10 mouse cellular contexts compared by ENCODE assay signal in genomic region chr3:115856484-115857022, GRCm38 (mm10). TPM values are rescaled to one million over a fixed set of nuclear protein-coding genes. Genes with fewer than 3 reads are reported as not detected.
DNase-seq lines count a peak whose midpoint lies in the region; ATAC-seq and TF ChIP-seq lines count a peak whose summit lies in the region.
"Had no signal": no experiment of that assay in that cellular context is flagged by ENCODE, and none has a peak within 500 bp of the region (broad histone marks: within the 10 kb centered on the region; RNA-seq: fewer than 3 reads in every experiment).

No protein-coding gene starts in this region.

- no peak for TF ChIP-seq CTCF in thymus, adult 2 months (IDR thresholded peaks at IDR 0.05; ENCODE audit: borderline replicate concordance, control insufficient read depth, extremely low read depth, insufficient read depth, low read length, poor library complexity)

- no peaks in the 10 kb centered on the region for H3K27me3 ChIP-seq in heart, embryonic 14.5 days (ENCODE audit: control insufficient read depth, insufficient read depth, low read length)
- no peaks in the 10 kb centered on the region for H3K27me3 ChIP-seq in hindbrain, embryonic 14.5 days (ENCODE audit: control insufficient read depth, insufficient read depth, low read length)
- H3K27me3 ChIP-seq in limb, embryonic 10.5 days (ENCODE audit: low read depth, poor library complexity, severe bottlenecking): no peaks in the 10 kb centered on the region
- no peaks in the 10 kb centered on the region for H3K27me3 ChIP-seq in thymus, adult 2 months (ENCODE audit: control insufficient read depth, insufficient read depth, low read length)

- intact Hi-C loops in heart, postnatal 10 days (cut with DNase I): no loop called here

- H3K9me3 ChIP-seq in heart, embryonic 14.5 days (ENCODE audit: control insufficient read depth, low read length): 0 out of 2 replicates have a peak, but pooled peaks cover 3% of the 10 kb centered on the region
- H3K9me3 ChIP-seq in hindbrain, embryonic 14.5 days (ENCODE audit: control insufficient read depth, low read length): no peaks in the 10 kb centered on the region
- no peaks in the 10 kb centered on the region for H3K9me3 ChIP-seq in limb, embryonic 10.5 days (replicated peaks)

- H3K27ac ChIP-seq in heart, embryonic 14.5 days (replicated peaks in 1 of 2; ENCODE audit: control insufficient read depth in 1 of 2, insufficient read depth in 1 of 2, low read depth in 2 of 2, low read length in 2 of 2): no peak overlapping the region
- H3K27ac ChIP-seq in hindbrain, embryonic 14.5 days: peak overlapping the region; percentile 56; the same call in 1 of the 2 replicates
- no peak overlapping the region for H3K27ac ChIP-seq in limb, embryonic 10.5 days
- no peak overlapping the region for H3K27ac ChIP-seq in thymus, adult 2 months (ENCODE audit: control insufficient read depth, insufficient read depth, low read length)

- H3K4me2 ChIP-seq in heart, embryonic 14.5 days (ENCODE audit: low read length): 0 out of 2 replicates have a peak overlapping the region, but pooled peaks have one; percentile 7
- H3K4me2 ChIP-seq in hindbrain, embryonic 14.5 days (replicated peaks): no peak overlapping the region

- 33% methylated on average over 8 of the region's 8 CpGs for WGBS in heart, embryonic 14.5 days
- WGBS in hindbrain, embryonic 14.5 days: 13% methylated on average over 8 of the region's 8 CpGs
- WGBS in limb, embryonic 10.5 days: 47% methylated on average over 8 of the region's 8 CpGs
- WGBS in thymus, adult 2 months: 55% methylated on average over 8 of the region's 8 CpGs

- H3K9ac ChIP-seq in heart, embryonic 14.5 days (ENCODE audit: low read length): no peak overlapping the region
- H3K9ac ChIP-seq in hindbrain, embryonic 14.5 days: no peak overlapping the region

- H3K4me3 ChIP-seq in heart, embryonic 14.5 days (ENCODE audit: control insufficient read depth in 1 of 2, insufficient read depth in 1 of 2, low read depth in 1 of 2, low read length in 2 of 2): no peak overlapping the region
- H3K4me3 ChIP-seq in hindbrain, embryonic 14.5 days (replicated peaks; ENCODE audit: low read length): no peak overlapping the region
- H3K4me3 ChIP-seq in limb, embryonic 10.5 days: no peak overlapping the region
- H3K4me3 ChIP-seq in thymus, adult 2 months (ENCODE audit: control insufficient read depth, insufficient read depth, low read length): no peak overlapping the region

- no peak for DNase-seq in heart, postnatal 10 days
- DNase-seq in embryo, embryonic 9.5 days (ENCODE audit: extremely low spot score): peak; percentile 46
- peak; percentile 36 for DNase-seq in hindbrain, embryonic 14.5 days (ENCODE audit: low spot score)
- DNase-seq in neural tube, embryonic 10.5 days (ENCODE audit: extremely low spot score, low spot score): peak; percentile 19
- DNase-seq in limb, embryonic 10.5 days (ENCODE audit: low spot score): no peak
- no peak for DNase-seq in thymus, adult 2 months
- no peak for DNase-seq in urinary bladder, postnatal 25 days (ENCODE audit: low spot score)
- DNase-seq: kidney, adult 11 months; right cerebral cortex, postnatal 14 days had no signal

- ATAC-seq in heart, embryonic 14.5 days (ENCODE audit: insufficient number of reproducible peaks, insufficient read depth, low FRiP score, low read depth): no peak
- peak; percentile 58; the same call in 1 of the 2 replicates for ATAC-seq in hindbrain, embryonic 14.5 days (ENCODE audit: low FRiP score)

- no peak for TF ChIP-seq POLR2A in thymus, adult 2 months (IDR thresholded peaks at IDR 0.05; ENCODE audit: control insufficient read depth, extremely low read depth, insufficient read depth, low read length, poor library complexity)

- H3K36me3 ChIP-seq in heart, embryonic 14.5 days (ENCODE audit: control insufficient read depth, insufficient read depth, low read length): no peaks in the 10 kb centered on the region
- H3K36me3 ChIP-seq in hindbrain, embryonic 14.5 days (replicated peaks; ENCODE audit: control insufficient read depth, insufficient read depth): no peaks in the 10 kb centered on the region
- no peaks in the 10 kb centered on the region for H3K36me3 ChIP-seq in limb, embryonic 10.5 days
- no peaks in the 10 kb centered on the region for H3K36me3 ChIP-seq in thymus, adult 2 months (ENCODE audit: control insufficient read depth, insufficient read depth, low read length)

- H3K4me1 ChIP-seq in heart, embryonic 14.5 days (ENCODE audit: control insufficient read depth in 2 of 2, insufficient read depth in 2 of 2, low read length in 2 of 2): no peaks in the 10 kb centered on the region
- H3K4me1 ChIP-seq in hindbrain, embryonic 14.5 days (replicated peaks; ENCODE audit: control insufficient read depth, insufficient read depth, low read length): no peaks in the 10 kb centered on the region
- H3K4me1 ChIP-seq in limb, embryonic 10.5 days: no peaks in the 10 kb centered on the region
- peaks cover 4% of the 10 kb centered on the region; the same call in 1 of the 2 replicates for H3K4me1 ChIP-seq in thymus, adult 2 months (replicated peaks; ENCODE audit: control insufficient read depth, insufficient read depth, low read length)

RNA-seq across cellular contexts. Expression of gene Dph5, which starts 31.1 kb away (rescaled TPM):
- 18.0 and 18.2 TPM in 2 replicates for polyA plus RNA-seq in heart, embryonic 14.5 days (2014; fragmentation: Nextera tagmentation; extraction: Ambion mirVana)
- total RNA-seq in heart, postnatal 10 days (2021): 1 to 10 TPM; 9.6 to 9.8 TPM
- polyA plus RNA-seq in hindbrain, embryonic 14.5 days (2014; fragmentation: Nextera tagmentation; extraction: Ambion mirVana): 24.5 and 25.0 TPM in 2 replicates
- polyA plus RNA-seq in limb, embryonic 10.5 days (2016; fragmentation: Nextera tagmentation; extraction: Ambion mirVana): 27.8 and 28.2 TPM in 2 replicates
- polyA plus RNA-seq in thymus, adult 2 months (2012; rRNA removed): 8.5 and 9.4 TPM in 2 replicates

Comparison
In these comparisons a context has a peak if more than half of its experiments do, and no peak if none do; other contexts are left out.
1. DNase-seq: peak in embryo, embryonic 9.5 days (single experiment), hindbrain, embryonic 14.5 days (single experiment) and neural tube, embryonic 10.5 days (single experiment); none in heart, postnatal 10 days (0 of 2), limb, embryonic 10.5 days (single experiment), thymus, adult 2 months (single experiment) and urinary bladder, postnatal 25 days (single experiment).